Mouse (Mus musculus) spleen, embryonic (tissue): ENCODE results near the gene Thumpd1.

ENCODE experiments used
- CTCF ChIA-PET: fragments of 350-600 bp; sonication (Branson Sonifier 250); formaldehyde crosslinking; loops from one replicate; lab custom pipeline; 2022; lab: Charles Lee

Thumpd1 gene

DNA sequence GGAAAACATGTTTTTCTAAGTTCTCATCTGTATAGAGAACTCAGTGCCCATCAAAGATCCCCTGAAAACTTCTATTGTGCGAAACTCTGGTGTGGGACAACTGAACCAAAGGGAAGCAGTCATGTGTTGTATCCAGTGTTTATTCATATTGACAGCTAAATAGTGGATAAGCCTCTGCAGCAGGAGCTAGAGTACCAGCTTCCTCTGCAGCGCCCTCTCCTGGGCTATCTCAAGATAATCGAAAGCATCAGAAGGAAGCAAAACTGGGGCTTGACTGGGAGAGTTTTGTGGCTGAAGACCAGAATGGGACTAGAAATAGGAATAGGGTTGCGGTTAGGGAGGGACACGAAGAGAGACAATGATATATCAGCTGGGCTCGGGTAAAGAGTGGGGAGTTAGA lies 49.7 kb downstream of the Thumpd1 start:
- CTCF ChIA-PET = no interaction called here

- CTCF ChIA-PET = no interaction called here
Measured at GRCm38 (mm10) chr7:119670395-119670794, 50.2 kb downstream of the Thumpd1 start.

DNA sequence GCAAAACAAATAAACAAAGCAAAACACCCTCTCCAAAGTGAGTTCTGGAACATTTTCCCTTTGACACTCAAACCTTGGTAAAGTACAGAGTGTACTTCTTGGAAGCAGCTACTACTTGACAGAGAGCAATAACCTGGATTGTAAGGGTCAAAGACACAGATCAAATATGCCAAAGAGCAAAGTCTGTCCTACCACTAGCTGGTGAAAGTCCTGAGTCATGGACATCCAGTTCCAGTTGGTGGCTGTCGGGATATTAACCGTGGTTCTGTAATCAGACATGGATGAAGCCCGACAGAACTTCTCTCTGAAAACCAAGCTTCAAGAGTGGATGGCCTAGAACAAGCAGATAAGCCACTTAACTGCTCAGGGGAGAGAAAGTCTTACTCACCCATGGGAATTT lies 52.7 kb downstream of the Thumpd1 start:
- CTCF ChIA-PET = no interaction called here
